Mouse (Mus musculus) ES-Bruce4 (cell line): ENCODE data around the gene AI837181. TPM values are rescaled to one million over a fixed set of nuclear protein-coding genes. Genes with fewer than 3 reads are reported as not detected.
A peak's percentile ranks its signal among the peaks of the same experiment; 100 is the strongest.
"Not testable (repeated sequence)": the region's sequence is repeated elsewhere in the genome, so short reads cannot be mapped to it uniquely, and the experiment has no call there.

Experiments
- H3K27ac ChIP-seq: 2 replicates; pipeline ENCODE4 v1.5.1; 2012; ENCODE audit warnings: low read length, inconsistent platforms; ENCODE audit not compliant: insufficient read depth
- H3K27me3 ChIP-seq: 2 replicates; pipeline ENCODE4 v1.6.1; 2012; ENCODE audit warnings: mild to moderate bottlenecking, low read length, inconsistent platforms; ENCODE audit not compliant: control insufficient read depth, poor library complexity, insufficient read depth, severe bottlenecking
- H3K36me3 ChIP-seq: 2 replicates; pipeline ENCODE4 v1.6.1; 2012; ENCODE audit warnings: inconsistent platforms, mild to moderate bottlenecking, low read length, moderate library complexity; ENCODE audit not compliant: control insufficient read depth, poor library complexity, insufficient read depth, severe bottlenecking
- H3K4me1 ChIP-seq: one replicate; pipeline ENCODE4 v1.8.1; 2011; ENCODE audit warnings: low read length; ENCODE audit not compliant: control insufficient read depth, insufficient read depth
- H3K4me3 ChIP-seq: 2 replicates; pipeline ENCODE4 v1.5.1; 2011; ENCODE audit warnings: low read depth, mild to moderate bottlenecking, low read length
- H3K9ac ChIP-seq: 2 replicates; pipeline ENCODE4 v1.6.1; 2012; ENCODE audit warnings: low read depth, mild to moderate bottlenecking, inconsistent platforms; ENCODE audit not compliant: poor library complexity, severe bottlenecking
- H3K9me3 ChIP-seq: replicated peaks from 2 replicates; pipeline ENCODE4 v1.6.1; 2012; ENCODE audit warnings: mild to moderate bottlenecking, low read length, inconsistent platforms; ENCODE audit not compliant: control insufficient read depth, poor library complexity, insufficient read depth, severe bottlenecking
- CTCF ChIP-seq: IDR thresholded peaks from one replicate; pipeline ENCODE4 v1.8.1; 2011; ENCODE audit warnings: low read depth, low read length
- EP300 ChIP-seq: IDR thresholded peaks from 2 replicates; pipeline ENCODE4 v1.6.1; 2011; ENCODE audit warnings: low read depth, low read length; ENCODE audit not compliant: insufficient read depth
- POLR2A ChIP-seq: IDR thresholded peaks from one replicate; pipeline ENCODE4 v1.8.1; 2011; ENCODE audit warnings: low read length; ENCODE audit not compliant: insufficient read depth
- polyA plus RNA-seq: library from polyadenylated mRNA; stranded (reverse); fragments of >200 nt; gene quantifications from 2 replicates; pipeline ENCODE4 v1.2.4, GENCODE M21; 2011; ENCODE audit warnings: low read depth; ENCODE audit not compliant: missing spikeins, insufficient read depth, insufficient read length

The AI837181 gene
- polyA plus RNA-seq, 1 experiment = 17.5 TPM

GRCm38 (mm10) chr19:5389647-5390046, 35.3 kb upstream of the AI837181 start:
- Histone ChIP-seq H3K9ac (peak overlapping the region; percentile 78), H3K27ac (peak overlapping the region; percentile 54; the same call in 1 of the 2 replicates), H3K36me3 (peaks cover 3% of the 10 kb centered on the region), H3K4me3 (peak overlapping the region; percentile 99), H3K9me3 (no peaks in the 10 kb centered on the region), H3K4me1 (no peaks in the 10 kb centered on the region), H3K27me3 (no peaks in the 10 kb centered on the region)
- TF ChIP-seq POLR2A (no peak), EP300 (no peak), CTCF (no peak)

- Histone ChIP-seq H3K4me3 (no peak overlapping the region), H3K27me3 (no peaks in the 10 kb centered on the region), H3K9me3 (no peaks in the 10 kb centered on the region), H3K4me1 (no peaks in the 10 kb centered on the region), H3K36me3 (no peaks in the 10 kb centered on the region), H3K9ac (peak overlapping the region; percentile 78), H3K27ac (no peak overlapping the region)
- TF ChIP-seq EP300 (no peak), POLR2A (no peak), CTCF (no peak)
These were observed 34.5 kb upstream of the AI837181 start for GRCm38 (mm10) chr19:5390416-5390815.

- no peak overlapping the region for H3K27ac ChIP-seq
- H3K9ac ChIP-seq = no peak overlapping the region
- TF ChIP-seq POLR2A (no peak), CTCF (no peak), EP300 (no peak)
- no peaks in the 10 kb centered on the region for H3K4me1 ChIP-seq
- no peaks in the 10 kb centered on the region for H3K36me3 ChIP-seq
- no peaks in the 10 kb centered on the region for H3K27me3 ChIP-seq
- H3K9me3 ChIP-seq = no peaks in the 10 kb centered on the region
- no peak overlapping the region for H3K4me3 ChIP-seq
These were observed 32.1 kb upstream of the AI837181 start for GRCm38 (mm10) chr19:5392892-5393291.

- Histone ChIP-seq H3K27me3 (no peaks in the 10 kb centered on the region), H3K9ac (no peak overlapping the region), H3K4me1 (no peaks in the 10 kb centered on the region), H3K27ac (no peak overlapping the region), H3K4me3 (no peak overlapping the region), H3K36me3 (no peaks in the 10 kb centered on the region), H3K9me3 (no peaks in the 10 kb centered on the region)
- TF ChIP-seq EP300 (no peak), POLR2A (no peak), CTCF (no peak)
These were observed 30.8 kb upstream of the AI837181 start for GRCm38 (mm10) chr19:5394168-5394567.

GRCm38 (mm10) chr19:5395371-5395770, 29.6 kb upstream of the AI837181 start:
- no peak overlapping the region for H3K9ac ChIP-seq
- H3K27ac ChIP-seq = no peak overlapping the region
- TF ChIP-seq CTCF = no peak
- no peak for TF ChIP-seq EP300
- TF ChIP-seq POLR2A = no peak
- H3K9me3 ChIP-seq = no peaks in the 10 kb centered on the region
- no peak overlapping the region for H3K4me3 ChIP-seq
- H3K4me1 ChIP-seq = no peaks in the 10 kb centered on the region
- H3K27me3 ChIP-seq = no peaks in the 10 kb centered on the region
- no peaks in the 10 kb centered on the region for H3K36me3 ChIP-seq

- not testable (repeated sequence) for H3K9me3 ChIP-seq, H3K36me3 ChIP-seq, H3K9ac ChIP-seq, H3K27me3 ChIP-seq, H3K4me1 ChIP-seq, H3K4me3 ChIP-seq
- H3K27ac ChIP-seq = 0 out of 2 replicates have a peak overlapping the region, but pooled peaks have one; percentile 17
These were observed 23.9 kb upstream of the AI837181 start for GRCm38 (mm10) chr19:5401073-5401472.

GRCm38 (mm10) chr19:5402293-5402692, 22.7 kb upstream of the AI837181 start, which contains the start of gene Tsga10ip:
TSS of gene Tsga10ip (minus strand) at chr19:5402526.
- Histone ChIP-seq H3K4me1 (no peaks in the 10 kb centered on the region), H3K36me3 (no peaks in the 10 kb centered on the region), H3K9ac (no peak within 1 kb of the TSS), H3K9me3 (no peaks in the 10 kb centered on the region), H3K4me3 (no peak within 1 kb of the TSS), H3K27me3 (no peaks in the 10 kb centered on the region), H3K27ac (no peak within 1 kb of the TSS)
- TF ChIP-seq EP300 (no peak), POLR2A (no peak), CTCF (no peak)
